Mouse (Mus musculus): ENCODE measurements around the gene Cd300ld. TPM values are rescaled to one million over a fixed set of nuclear protein-coding genes. Genes with fewer than 3 reads are reported as not detected.
"Not testable (repeated sequence)": the region's sequence is repeated elsewhere in the genome, so short reads cannot be mapped to it uniquely, and the experiment has no call there.

The Cd300ld gene
- polyA plus RNA-seq (2012; rRNA removed): 1.2 and 1.8 TPM in 2 replicates

DNA sequence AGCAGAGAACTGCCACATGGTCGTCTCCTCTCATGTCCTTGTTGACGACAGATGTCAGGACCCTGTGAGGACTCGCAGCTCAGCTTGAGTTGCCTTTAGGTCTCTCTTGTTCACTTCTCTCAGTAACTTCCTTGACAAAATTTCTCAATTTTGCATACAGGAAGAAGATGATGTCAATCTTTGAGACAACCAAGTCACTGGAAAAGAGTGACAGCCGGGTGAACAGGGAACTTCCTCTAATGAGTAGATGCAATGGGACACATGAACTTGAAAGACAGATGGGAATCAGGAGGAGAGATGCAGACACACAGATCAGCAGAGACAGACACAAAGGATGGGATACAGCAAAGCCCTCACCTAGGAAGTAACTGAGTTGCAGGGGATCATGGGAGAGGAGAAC lies at the start of gene Cd300ld:
TSS of gene Cd300ld (minus strand) at position 130 of the 400 bp plus-strand sequence.
- WGBS: 71% methylated on average over 4 of the region's 4 CpGs
- H3K4me3 ChIP-seq (ENCODE audit: insufficient read depth, low read depth, low read length): no peak within 1 kb of the TSS

DNA sequence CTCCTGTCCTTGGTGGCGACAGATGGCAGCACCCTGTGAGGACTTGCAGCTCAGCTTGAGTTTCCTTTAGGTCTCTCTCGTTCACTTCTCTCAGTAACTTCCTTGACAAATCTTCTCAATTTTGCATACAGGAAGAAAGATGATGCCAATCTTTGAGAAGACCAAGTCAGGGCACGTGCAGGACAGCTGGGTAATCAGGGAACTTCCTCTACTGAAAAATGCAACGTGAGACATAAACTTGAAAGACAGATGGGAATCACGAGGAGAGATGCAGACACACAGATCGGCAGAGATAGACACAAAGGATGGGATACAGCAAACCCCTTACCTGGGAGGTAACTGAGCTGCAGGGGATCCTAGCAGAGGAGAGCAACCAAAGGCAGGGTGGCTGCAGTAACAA lies 47.9 kb upstream of the Cd300ld start, which contains the start of gene Cd300ld5:
TSS of gene Cd300ld5 (minus strand) at position 101 of the 400 bp plus-strand sequence.
- WGBS: no CpG with 5 or more reads among the region's 6 CpGs
- not testable (repeated sequence) for DNase-seq; H3K36me3 ChIP-seq (ENCODE audit: control insufficient read depth, insufficient read depth, low read length); H3K27me3 ChIP-seq (replicated peaks; ENCODE audit: control insufficient read depth, insufficient read depth, low read length); H3K4me3 ChIP-seq (ENCODE audit: insufficient read depth, low read depth, low read length); H3K27ac ChIP-seq (ENCODE audit: insufficient read depth, low read depth, low read length); H3K4me1 ChIP-seq (ENCODE audit: control insufficient read depth, insufficient read depth, low read length)

More for the DNA sequence above, at the start of gene Cd300ld:
- H3K4me1 ChIP-seq (ENCODE audit: control insufficient read depth, insufficient read depth, low read length): no peaks in the 10 kb centered on the region
- H3K27me3 ChIP-seq (replicated peaks; ENCODE audit: control insufficient read depth, insufficient read depth, low read length): no peaks in the 10 kb centered on the region
- no peak for TF ChIP-seq POLR2A (IDR thresholded peaks at IDR 0.05; ENCODE audit: low read depth, low read length)
- TF ChIP-seq CTCF (conservative IDR thresholded peaks at IDR 0.05; ENCODE audit: insufficient read depth, insufficient read length, low read depth, low read length): no peak
- no peak for DNase-seq
- no peak within 1 kb of the TSS for H3K27ac ChIP-seq (ENCODE audit: insufficient read depth, low read depth, low read length)
- no peaks in the 10 kb centered on the region for H3K36me3 ChIP-seq (ENCODE audit: control insufficient read depth, insufficient read depth, low read length)

DNA sequence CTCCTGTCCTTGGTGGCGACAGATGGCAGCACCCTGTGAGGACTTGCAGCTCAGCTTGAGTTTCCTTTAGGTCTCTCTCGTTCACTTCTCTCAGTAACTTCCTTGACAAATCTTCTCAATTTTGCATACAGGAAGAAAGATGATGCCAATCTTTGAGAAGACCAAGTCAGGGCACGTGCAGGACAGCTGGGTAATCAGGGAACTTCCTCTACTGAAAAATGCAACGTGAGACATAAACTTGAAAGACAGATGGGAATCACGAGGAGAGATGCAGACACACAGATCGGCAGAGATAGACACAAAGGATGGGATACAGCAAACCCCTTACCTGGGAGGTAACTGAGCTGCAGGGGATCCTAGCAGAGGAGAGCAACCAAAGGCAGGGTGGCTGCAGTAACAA lies 37.2 kb upstream of the Cd300ld start, which contains the start of gene Cd300ld4:
TSS of gene Cd300ld4 (minus strand) at position 101 of the 400 bp plus-strand sequence.
- not testable (repeated sequence) for H3K4me3 ChIP-seq (ENCODE audit: insufficient read depth, low read depth, low read length); H3K27ac ChIP-seq (ENCODE audit: insufficient read depth, low read depth, low read length); DNase-seq; H3K27me3 ChIP-seq (replicated peaks; ENCODE audit: control insufficient read depth, insufficient read depth, low read length); H3K4me1 ChIP-seq (ENCODE audit: control insufficient read depth, insufficient read depth, low read length); H3K36me3 ChIP-seq (ENCODE audit: control insufficient read depth, insufficient read depth, low read length)
- WGBS: no CpG with 5 or more reads among the region's 6 CpGs

DNA sequence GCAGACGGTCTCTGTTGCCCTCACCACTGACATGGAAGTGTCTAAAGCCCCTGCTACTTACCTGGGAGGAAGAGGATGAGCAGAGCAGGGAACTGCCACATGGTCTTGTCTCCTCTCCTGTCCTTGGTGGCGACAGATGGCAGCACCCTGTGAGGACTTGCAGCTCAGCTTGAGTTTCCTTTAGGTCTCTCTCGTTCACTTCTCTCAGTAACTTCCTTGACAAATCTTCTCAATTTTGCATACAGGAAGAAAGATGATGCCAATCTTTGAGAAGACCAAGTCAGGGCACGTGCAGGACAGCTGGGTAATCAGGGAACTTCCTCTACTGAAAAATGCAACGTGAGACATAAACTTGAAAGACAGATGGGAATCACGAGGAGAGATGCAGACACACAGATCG lies 26.4 kb upstream of the Cd300ld start, which contains the start of gene Cd300ld2:
TSS of gene Cd300ld2 (minus strand) at position 101 of the 400 bp plus-strand sequence.
- H3K4me3 ChIP-seq (ENCODE audit: insufficient read depth, low read depth, low read length); H3K27me3 ChIP-seq (replicated peaks; ENCODE audit: control insufficient read depth, insufficient read depth, low read length); H3K27ac ChIP-seq (ENCODE audit: insufficient read depth, low read depth, low read length); H3K36me3 ChIP-seq (ENCODE audit: control insufficient read depth, insufficient read depth, low read length); H3K4me1 ChIP-seq (ENCODE audit: control insufficient read depth, insufficient read depth, low read length); DNase-seq: not testable (repeated sequence)
- no CpG with 5 or more reads among the region's 7 CpGs for WGBS

DNA sequence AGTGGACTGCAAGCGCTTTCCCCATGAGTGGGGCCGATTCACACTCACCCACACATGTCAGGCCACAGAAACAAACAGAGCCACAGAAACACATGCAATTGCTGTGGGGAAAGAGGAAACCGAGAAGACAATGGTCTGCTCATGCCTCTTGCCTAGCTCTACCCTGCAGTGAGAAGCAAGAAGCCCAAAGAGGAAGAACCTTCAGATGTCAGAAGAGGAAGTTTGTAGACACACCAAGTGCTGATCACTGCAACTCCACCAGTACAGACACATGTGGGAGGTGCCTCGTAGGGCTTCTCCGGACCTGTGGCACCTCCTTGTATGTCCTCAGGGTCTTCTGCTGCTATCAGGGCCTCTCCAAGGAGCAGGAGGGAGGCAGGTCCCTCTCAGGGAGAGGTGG lies 14.3 kb upstream of the Cd300ld start:
- Histone ChIP-seq H3K4me3 (ENCODE audit: insufficient read depth, low read depth, low read length) (no peak overlapping the region), H3K36me3 (ENCODE audit: control insufficient read depth, insufficient read depth, low read length) (no peaks in the 10 kb centered on the region), H3K4me1 (ENCODE audit: control insufficient read depth, insufficient read depth, low read length) (no peaks in the 10 kb centered on the region), H3K27ac (ENCODE audit: insufficient read depth, low read depth, low read length) (no peak overlapping the region), H3K27me3 (replicated peaks; ENCODE audit: control insufficient read depth, insufficient read depth, low read length) (no peaks in the 10 kb centered on the region)
- WGBS: 83% methylated on average over 5 of the region's 5 CpGs
- TF ChIP-seq POLR2A (IDR thresholded peaks at IDR 0.05; ENCODE audit: low read depth, low read length): no peak
- TF ChIP-seq CTCF (conservative IDR thresholded peaks at IDR 0.05; ENCODE audit: insufficient read depth, insufficient read length, low read depth, low read length): no peak
- DNase-seq: no peak

DNA sequence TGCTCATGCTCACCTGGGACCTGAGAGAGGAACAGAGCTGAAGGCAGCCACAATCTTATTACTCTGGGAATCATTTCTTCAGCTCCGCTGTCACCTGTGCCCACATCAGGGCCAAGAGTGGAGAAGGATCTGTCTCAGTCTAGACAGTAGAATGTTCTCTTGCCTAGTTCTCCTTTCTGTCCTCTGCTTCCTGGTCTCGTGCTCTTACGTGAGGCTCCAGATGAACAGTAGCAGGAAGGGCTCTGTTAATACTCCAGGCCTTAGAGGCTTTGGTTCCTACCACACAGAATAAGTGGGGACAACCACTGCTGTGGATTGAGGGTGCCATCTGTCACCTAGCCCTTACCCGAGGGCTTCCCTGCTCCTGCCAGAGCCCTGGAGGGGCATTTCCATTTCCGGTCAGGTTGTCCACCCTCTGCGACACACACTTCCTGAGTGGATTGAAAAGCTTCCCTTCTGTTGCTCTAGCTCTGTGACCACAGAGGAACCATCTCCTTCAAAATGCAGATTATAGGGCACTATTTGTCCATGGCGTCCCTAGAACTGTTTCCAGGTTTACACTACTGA lies 11.8 kb upstream of the Cd300ld start, which contains the start of gene Cd300c2:
TSS of gene Cd300c2 (minus strand) at position 407 of the 567 bp plus-strand sequence.
- no peaks in the 10 kb centered on the region for H3K27me3 ChIP-seq (replicated peaks; ENCODE audit: control insufficient read depth, insufficient read depth, low read length)
- no peaks in the 10 kb centered on the region for H3K4me1 ChIP-seq (ENCODE audit: control insufficient read depth, insufficient read depth, low read length)
- no peak within 1 kb of the TSS for H3K27ac ChIP-seq (ENCODE audit: insufficient read depth, low read depth, low read length)
- H3K4me3 ChIP-seq (ENCODE audit: insufficient read depth, low read depth, low read length): no peak within 1 kb of the TSS
- TF ChIP-seq POLR2A (IDR thresholded peaks at IDR 0.05; ENCODE audit: low read depth, low read length) (no peak), CTCF (conservative IDR thresholded peaks at IDR 0.05; ENCODE audit: insufficient read depth, insufficient read length, low read depth, low read length) (no peak)
- WGBS: 76% methylated on average over 7 of the region's 7 CpGs
- no peak for DNase-seq
- no peaks in the 10 kb centered on the region for H3K36me3 ChIP-seq (ENCODE audit: control insufficient read depth, insufficient read depth, low read length)

DNA sequence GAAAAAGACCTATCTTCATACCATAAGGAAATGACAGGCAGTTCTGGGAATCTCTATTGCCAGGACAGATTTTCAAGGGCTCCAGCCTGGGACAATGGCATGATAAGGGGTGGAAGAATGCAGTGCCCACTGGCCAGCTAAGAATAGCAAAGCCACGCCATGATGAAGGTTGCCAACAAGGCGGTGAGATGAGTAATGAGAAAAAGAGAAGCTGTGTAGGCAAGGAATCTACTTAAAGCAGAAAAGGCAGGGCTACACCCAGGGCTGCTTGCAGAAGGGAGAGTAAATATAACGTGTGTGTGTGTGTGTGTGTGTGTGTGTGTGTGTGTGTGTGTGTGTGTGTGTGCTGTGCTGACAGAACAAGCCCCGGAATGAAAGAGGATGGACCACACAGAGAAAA lies 7.9 kb downstream of the Cd300ld start:
- no peak for TF ChIP-seq POLR2A (IDR thresholded peaks at IDR 0.05; ENCODE audit: low read depth, low read length)
- TF ChIP-seq CTCF (conservative IDR thresholded peaks at IDR 0.05; ENCODE audit: insufficient read depth, insufficient read length, low read depth, low read length): no peak
- DNase-seq: no peak
- Histone ChIP-seq H3K27ac (ENCODE audit: insufficient read depth, low read depth, low read length) (no peak overlapping the region), H3K4me3 (ENCODE audit: insufficient read depth, low read depth, low read length) (no peak overlapping the region), H3K36me3 (ENCODE audit: control insufficient read depth, insufficient read depth, low read length) (no peaks in the 10 kb centered on the region), H3K27me3 (replicated peaks; ENCODE audit: control insufficient read depth, insufficient read depth, low read length) (no peaks in the 10 kb centered on the region), H3K4me1 (ENCODE audit: control insufficient read depth, insufficient read depth, low read length) (no peaks in the 10 kb centered on the region)
- WGBS: 77% methylated on average over 4 of the region's 4 CpGs

DNA sequence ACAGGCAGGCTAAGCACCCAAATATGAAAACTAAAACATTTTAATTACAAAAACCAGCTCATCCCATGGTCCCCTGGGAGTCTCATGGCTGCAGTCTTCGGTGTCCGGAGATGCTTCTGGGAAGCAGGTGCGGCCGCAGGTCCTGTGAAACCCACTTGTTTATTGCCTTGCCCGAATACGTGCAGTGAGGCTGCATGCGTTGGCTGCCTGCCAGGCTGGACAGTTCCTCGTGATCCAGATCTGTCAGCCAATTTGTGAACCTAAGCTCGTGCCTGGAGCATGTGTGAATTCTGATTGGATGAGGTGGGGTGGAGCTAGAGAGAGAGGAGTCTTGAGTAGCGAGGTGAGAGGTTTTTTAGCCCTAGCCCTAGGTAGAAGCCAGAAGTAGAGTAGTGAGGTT lies 17.0 kb downstream of the Cd300ld start:
- DNase-seq: no peak
- TF ChIP-seq POLR2A (IDR thresholded peaks at IDR 0.05; ENCODE audit: low read depth, low read length): no peak
- Histone ChIP-seq H3K27ac (ENCODE audit: insufficient read depth, low read depth, low read length) (no peak overlapping the region), H3K36me3 (ENCODE audit: control insufficient read depth, insufficient read depth, low read length) (no peaks in the 10 kb centered on the region), H3K27me3 (replicated peaks; ENCODE audit: control insufficient read depth, insufficient read depth, low read length) (no peaks in the 10 kb centered on the region; the same call in 1 of the 2 replicates), H3K4me1 (ENCODE audit: control insufficient read depth, insufficient read depth, low read length) (no peaks in the 10 kb centered on the region), H3K4me3 (ENCODE audit: insufficient read depth, low read depth, low read length) (no peak overlapping the region)
- WGBS: 76% methylated on average over 10 of the region's 10 CpGs
